Mouse (Mus musculus) liver, embryonic 14.5 days (tissue): ENCODE results near the gene Zfp617. TPM values are rescaled to one million over a fixed set of nuclear protein-coding genes. Genes with fewer than 3 reads are reported as not detected.
"Not testable (repeated sequence)": the region's sequence is repeated elsewhere in the genome, so short reads cannot be mapped to it uniquely, and the experiment has no call there.

Source experiments
- ATAC-seq: fragments of 200-750 bp; cut with Nextera tagmentation; 2 replicates; pipeline ENCODE4 v1.8.0; 2017; ENCODE audit warnings: moderate number of reproducible peaks, mild to moderate bottlenecking, moderate library complexity; ENCODE audit not compliant: insufficient read depth
- DNase-seq, 3 experiments: peaks; one replicate each; pipeline ENCODE4 v3.0.0-alpha.2; 2012 to 2013; ENCODE audit warnings: low read depth in 3 of 3, low spot score in 3 of 3
- H3K27ac ChIP-seq: fragments of 300-500 bp; sonication (generic); 2 replicates; pipeline ENCODE4 v1.5.1; 2014; ENCODE audit warnings: moderate library complexity, mild to moderate bottlenecking, control low read depth, inconsistent platforms
- H3K27me3 ChIP-seq: fragments of 300-500 bp; sonication (generic); 2 replicates; pipeline ENCODE4 v1.6.1; 2014; ENCODE audit warnings: mild to moderate bottlenecking, low read length, moderate library complexity; ENCODE audit not compliant: control insufficient read depth, insufficient read depth
- H3K36me3 ChIP-seq: fragments of 300-500 bp; sonication (generic); replicated peaks from 2 replicates; pipeline ENCODE4 v1.6.1; 2014; ENCODE audit warnings: low read depth; ENCODE audit not compliant: control insufficient read depth, insufficient read depth
- H3K4me1 ChIP-seq, 2 experiments: fragments of 200-500 bp in 1 of 2; fragments of 300-500 bp in 1 of 2; sonication (generic) in 1 of 2; replicated peaks; 2 replicates each; pipeline ENCODE4 v1.6.1; 2012 to 2014; ENCODE audit warnings: antibody characterized with exemption in 1 of 2, inconsistent platforms in 1 of 2, low read length in 1 of 2; ENCODE audit not compliant: control insufficient read depth in 2 of 2, insufficient read depth in 2 of 2
- H3K4me2 ChIP-seq: fragments of 300-500 bp; sonication (generic); 2 replicates; pipeline ENCODE4 v1.6.1; 2014; ENCODE audit warnings: low read depth, mild to moderate bottlenecking, control low read depth, moderate library complexity
- H3K4me3 ChIP-seq, 2 experiments: fragments of 200-500 bp in 1 of 2; fragments of 300-500 bp in 1 of 2; sonication (generic) in 1 of 2; 2 replicates each; pipeline ENCODE4 v1.5.1; 2012 to 2014; ENCODE audit warnings: low read depth in 2 of 2, low read length in 2 of 2, mild to moderate bottlenecking in 2 of 2, control low read depth in 1 of 2, inconsistent platforms in 1 of 2, moderate library complexity in 1 of 2; ENCODE audit not compliant: insufficient read depth in 1 of 2
- H3K9ac ChIP-seq: fragments of 300-500 bp; sonication (generic); replicated peaks from 2 replicates; pipeline ENCODE4 v1.6.1; 2014; ENCODE audit warnings: mild to moderate bottlenecking, control low read depth, moderate library complexity
- H3K9me3 ChIP-seq: fragments of 300-500 bp; sonication (generic); 2 replicates; pipeline ENCODE4 v1.6.1; 2016; ENCODE audit warnings: low read length, mixed read lengths; ENCODE audit not compliant: control insufficient read depth
- CTCF ChIP-seq: IDR thresholded peaks from 2 replicates; pipeline ENCODE4 v1.5.1; 2016; ENCODE audit warnings: antibody characterized with exemption, low read depth, control low read depth
- EP300 ChIP-seq: IDR thresholded peaks from 2 replicates; pipeline ENCODE4 v1.6.1; 2016; ENCODE audit warnings: antibody characterized with exemption, low read depth
- WGBS: fragments of 180-500 bp; shearing (Covaris S2); extraction: QIAGEN DNeasy Blood & Tissue Kit; methylation state at CpG from one replicate; pipeline ENCODE4 v1.1.7; 2014; ENCODE audit not compliant: insufficient replicate concordance; 5-methylcytosine and 5-hydroxymethylcytosine counted together
- polyA plus RNA-seq, 2 experiments: library from polyadenylated mRNA; depleted of rRNA in 1 of 2; stranded (reverse) in 1 of 2; unstranded in 1 of 2; fragments of >200 nt; fragmentation: Nextera tagmentation in 1 of 2; extraction: Ambion mirVana in 1 of 2; gene quantifications; 2 replicates each; pipeline versions ENCODE4 v1.2.1 to v1.2.3; 2012 to 2014

Zfp617 gene
- polyA plus RNA-seq, 2 experiments = 5.8 to 6.7 TPM

GRCm38 (mm10) chr8:71948624-71949023, 40.2 kb downstream of the Zfp617 start:
- 69% methylated on average over 5 of the region's 5 CpGs for WGBS
- ATAC-seq (no peak), DNase-seq (no peak)
- TF ChIP-seq CTCF (no peak), EP300 (no peak)
- no peaks in the 10 kb centered on the region for H3K9me3 ChIP-seq
- H3K36me3 ChIP-seq = no peaks in the 10 kb centered on the region
- H3K4me3 ChIP-seq = no peak overlapping the region
- no peak overlapping the region for H3K4me2 ChIP-seq
- no peaks in the 10 kb centered on the region for H3K27me3 ChIP-seq
- peaks cover 8 to 13% of the 10 kb centered on the region in 2 experiments for H3K4me1 ChIP-seq
- H3K9ac ChIP-seq = no peak overlapping the region
- H3K27ac ChIP-seq = no peak overlapping the region

DNA sequence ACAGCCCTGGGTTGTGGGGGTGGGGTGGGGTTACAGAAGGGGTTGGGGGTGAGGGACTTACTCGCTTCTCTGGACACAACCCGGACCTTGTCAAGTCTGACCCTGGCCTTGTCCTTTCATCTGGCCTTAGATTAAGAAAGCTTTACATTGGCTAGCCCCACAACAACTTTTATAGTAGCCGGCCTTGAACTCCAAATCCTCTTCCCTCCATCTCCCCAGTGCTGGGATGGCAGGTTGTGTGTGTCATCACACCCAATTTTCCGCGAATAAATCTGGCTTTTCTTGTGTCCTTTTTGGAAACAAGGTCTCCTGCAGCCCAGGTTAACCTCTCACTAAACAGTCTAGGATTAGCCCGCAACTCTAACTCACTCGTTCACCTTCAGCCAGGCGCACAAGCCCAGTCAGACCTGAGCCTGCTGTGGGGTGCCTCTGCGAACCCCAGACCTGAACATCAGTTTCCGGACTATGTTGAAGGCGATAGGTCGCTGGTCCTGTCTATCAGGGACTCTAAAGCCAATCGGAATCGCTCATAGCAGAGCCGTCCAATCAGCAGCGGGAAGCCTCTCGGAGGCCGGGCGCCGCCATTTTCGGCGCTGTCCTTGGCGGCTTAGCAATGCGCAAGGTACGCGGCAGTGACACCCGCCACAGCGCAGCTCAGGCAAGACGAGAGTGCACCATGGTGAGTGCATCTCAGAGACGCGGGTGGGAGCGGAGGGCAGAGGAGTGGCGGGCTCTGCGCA, 42.2 kb downstream of the Zfp617 start, which contains the start of gene Zfp961:
Gene Zfp961 (plus strand): TSS at position 557 of the 740 bp plus-strand sequence.
- 3% methylated on average over 34 of the region's 34 CpGs for WGBS
- H3K27ac ChIP-seq = peak within 1 kb of the TSS; percentile 68
- DNase-seq (peak; percentile 98 to 99 (median 99)), ATAC-seq (peak; percentile 100)
- H3K4me2 ChIP-seq = peak within 1 kb of the TSS; percentile 82
- H3K9ac ChIP-seq = peak within 1 kb of the TSS; percentile 75
- TF ChIP-seq EP300 (0 out of 2 replicates have a peak, but pooled peaks have one; percentile 14), CTCF (no peak)
- H3K4me1 ChIP-seq = peaks cover 8 to 13% of the 10 kb centered on the region in 2 experiments
- H3K27me3 ChIP-seq = no peaks in the 10 kb centered on the region
- no peaks in the 10 kb centered on the region for H3K9me3 ChIP-seq
- no peaks in the 10 kb centered on the region for H3K36me3 ChIP-seq
- peak within 1 kb of the TSS; percentile 80 to 82 for H3K4me3 ChIP-seq

DNA sequence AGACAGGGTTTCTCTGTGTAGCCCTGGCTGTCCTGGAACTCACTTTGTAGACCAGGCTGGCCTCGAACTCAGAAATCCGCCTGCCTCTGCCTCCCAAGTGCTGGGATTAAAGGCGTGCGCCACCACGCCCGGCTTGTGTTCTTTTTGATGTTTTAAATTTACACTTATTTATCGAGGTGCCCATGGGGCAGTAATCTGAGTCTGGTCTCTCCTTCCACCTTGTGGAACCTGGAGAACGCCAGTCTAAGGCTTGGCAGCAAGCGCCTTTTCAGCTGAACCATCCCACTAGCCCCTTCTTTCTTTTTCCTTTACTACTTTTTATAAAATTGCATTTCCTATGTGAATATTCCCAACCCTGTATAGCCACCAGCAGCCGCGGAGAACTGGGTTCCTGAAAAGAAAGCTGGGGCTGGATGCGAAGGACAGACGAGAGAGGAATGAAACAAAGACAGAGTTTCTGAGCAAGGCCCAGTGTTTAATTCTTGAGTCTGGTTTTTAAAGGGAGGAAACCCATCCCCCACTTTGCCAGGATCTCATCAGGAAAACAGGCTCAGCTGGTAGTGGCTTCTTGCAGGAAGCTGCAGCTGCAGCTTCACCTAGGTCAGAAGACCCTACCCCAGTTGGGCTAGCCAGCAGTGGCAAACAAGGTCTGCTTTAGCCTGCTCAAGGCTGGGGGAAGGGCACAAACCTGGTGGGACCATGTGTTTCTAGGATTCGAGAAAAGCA, 43.2 kb downstream of the Zfp617 start:
- ATAC-seq = no peak
- TF ChIP-seq EP300 = no peak
- Histone ChIP-seq H3K27me3 (no peaks in the 10 kb centered on the region), H3K9ac (peak overlapping the region; percentile 75), H3K4me3 (peak overlapping the region; percentile 80 to 82), H3K27ac (no peak overlapping the region), H3K36me3 (no peaks in the 10 kb centered on the region), H3K4me1 (peaks cover 8 to 13% of the 10 kb centered on the region in 2 experiments), H3K4me2 (peak overlapping the region; percentile 82), H3K9me3 (no peaks in the 10 kb centered on the region)
- 18% methylated on average over 13 of the region's 14 CpGs for WGBS
- DNase-seq = no peak

DNA sequence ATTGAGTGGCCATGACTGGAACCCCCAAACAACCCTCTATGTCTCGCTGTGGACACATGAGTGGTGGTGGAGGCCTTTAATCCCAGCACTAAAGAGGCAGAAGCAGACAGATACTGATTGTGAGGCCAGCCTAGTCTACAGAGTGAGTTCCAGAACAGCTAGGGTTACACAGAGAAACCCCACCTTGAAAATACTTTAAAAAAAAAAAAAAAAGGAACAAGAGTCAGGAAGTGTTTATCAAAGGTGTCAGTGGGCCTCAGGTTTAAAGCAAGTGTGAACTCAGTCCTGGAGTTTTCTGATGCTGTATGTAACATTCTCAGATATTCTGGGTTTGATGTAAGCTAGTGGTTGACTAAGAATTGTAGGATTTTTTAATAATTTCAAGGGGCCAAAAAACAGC, 44.1 kb downstream of the Zfp617 start:
- peak overlapping the region; percentile 82; the same call in 1 of the 2 replicates for H3K4me2 ChIP-seq
- no peak overlapping the region for H3K27ac ChIP-seq
- ATAC-seq = no peak
- no peak overlapping the region for H3K9ac ChIP-seq
- H3K4me1 ChIP-seq = peaks cover 8 to 13% of the 10 kb centered on the region in 2 experiments
- DNase-seq = no peak
- H3K4me3 ChIP-seq = no peak overlapping the region
- H3K36me3 ChIP-seq = no peaks in the 10 kb centered on the region
- TF ChIP-seq CTCF (no peak), EP300 (no peak)
- no peaks in the 10 kb centered on the region for H3K9me3 ChIP-seq
- 68% methylated on average over 1 of the region's 1 CpGs for WGBS
- no peaks in the 10 kb centered on the region for H3K27me3 ChIP-seq

- WGBS = 89% methylated on average over 16 of the region's 16 CpGs
- DNase-seq, H3K36me3 ChIP-seq: not testable (repeated sequence)
Observed at GRCm38 (mm10) chr8:71952961-71953700, 44.7 kb downstream of the Zfp617 start.

More at GRCm38 (mm10) chr8:71952961-71953700, 44.7 kb downstream of the Zfp617 start:
- peaks cover 8 to 13% of the 10 kb centered on the region in 2 experiments for H3K4me1 ChIP-seq
- not testable (repeated sequence) for ATAC-seq, H3K4me2 ChIP-seq, H3K27ac ChIP-seq, H3K27me3 ChIP-seq, H3K9me3 ChIP-seq, H3K9ac ChIP-seq, H3K4me3 ChIP-seq
